Comparison of ENCODE assay signal across 1 mouse cellular context in genomic region chr4:150594298-150594829, GRCm38 (mm10).
TF ChIP-seq lines count a peak whose summit lies in the region.

No protein-coding gene starts in this region.

TF ChIP-seq in CH12.LX, 34 proteins besides CTCF, POLR2A, EP300 and RAD21 (continued from another document):
- TF ChIP-seq PAX5 (IDR thresholded peaks at IDR 0.05; ENCODE audit: low read length) (no peak), JUND (conservative IDR thresholded peaks at IDR 0.05; ENCODE audit: low read depth, low read length) (no peak)
TF ChIP-seq in CH12.LX: peak in this region for 0.
